Mouse (Mus musculus) intestine, embryonic 15.5 days (tissue): Measurements from ENCODE around the gene Il17ra. TPM values are rescaled to one million over a fixed set of nuclear protein-coding genes. Genes with fewer than 3 reads are reported as not detected.

Source experiments
- ATAC-seq: fragments of 200-750 bp; cut with Nextera tagmentation; 2 replicates; pipeline ENCODE4 v1.8.0; 2017; ENCODE audit warnings: moderate TSS enrichment, moderate library complexity
- H3K27ac ChIP-seq: fragments of 300-500 bp; sonication (generic); 2 replicates; pipeline ENCODE4 v1.5.1; 2015; ENCODE audit warnings: mild to moderate bottlenecking, inconsistent platforms
- H3K27me3 ChIP-seq: fragments of 300-500 bp; sonication (generic); replicated peaks from 2 replicates; pipeline ENCODE4 v1.6.1; 2015; ENCODE audit warnings: inconsistent platforms
- H3K36me3 ChIP-seq: fragments of 300-500 bp; sonication (generic); 2 replicates; pipeline ENCODE4 v1.6.1; 2015; ENCODE audit warnings: inconsistent platforms
- H3K4me1 ChIP-seq: fragments of 300-500 bp; sonication (generic); replicated peaks from 2 replicates; pipeline ENCODE4 v1.6.1; 2015; ENCODE audit warnings: inconsistent platforms
- H3K4me2 ChIP-seq: fragments of 300-500 bp; sonication (generic); replicated peaks from 2 replicates; pipeline ENCODE4 v1.6.1; 2015; ENCODE audit warnings: mild to moderate bottlenecking, inconsistent platforms
- H3K4me3 ChIP-seq: fragments of 300-500 bp; sonication (generic); replicated peaks from 2 replicates; pipeline ENCODE4 v1.5.1; 2015; ENCODE audit warnings: inconsistent platforms
- H3K9ac ChIP-seq: fragments of 300-500 bp; sonication (generic); 2 replicates; pipeline ENCODE4 v1.6.1; 2015; ENCODE audit warnings: inconsistent platforms
- H3K9me3 ChIP-seq: fragments of 300-500 bp; sonication (generic); 2 replicates; pipeline ENCODE4 v1.6.1; 2016; ENCODE audit warnings: inconsistent platforms
- WGBS: fragments of 180-500 bp; shearing (Covaris S2); methylation state at CpG from one replicate; pipeline ENCODE4 v1.1.7; 2015; 5-methylcytosine and 5-hydroxymethylcytosine counted together
- polyA plus RNA-seq: library from polyadenylated mRNA; unstranded; fragments of >200 nt; fragmentation: Nextera tagmentation; extraction: Ambion mirVana; gene quantifications from 2 replicates; pipeline ENCODE4 v1.2.1, GENCODE M21; 2015

Gene Il17ra
- 5.2 and 6.7 TPM in 2 replicates for polyA plus RNA-seq

DNA sequence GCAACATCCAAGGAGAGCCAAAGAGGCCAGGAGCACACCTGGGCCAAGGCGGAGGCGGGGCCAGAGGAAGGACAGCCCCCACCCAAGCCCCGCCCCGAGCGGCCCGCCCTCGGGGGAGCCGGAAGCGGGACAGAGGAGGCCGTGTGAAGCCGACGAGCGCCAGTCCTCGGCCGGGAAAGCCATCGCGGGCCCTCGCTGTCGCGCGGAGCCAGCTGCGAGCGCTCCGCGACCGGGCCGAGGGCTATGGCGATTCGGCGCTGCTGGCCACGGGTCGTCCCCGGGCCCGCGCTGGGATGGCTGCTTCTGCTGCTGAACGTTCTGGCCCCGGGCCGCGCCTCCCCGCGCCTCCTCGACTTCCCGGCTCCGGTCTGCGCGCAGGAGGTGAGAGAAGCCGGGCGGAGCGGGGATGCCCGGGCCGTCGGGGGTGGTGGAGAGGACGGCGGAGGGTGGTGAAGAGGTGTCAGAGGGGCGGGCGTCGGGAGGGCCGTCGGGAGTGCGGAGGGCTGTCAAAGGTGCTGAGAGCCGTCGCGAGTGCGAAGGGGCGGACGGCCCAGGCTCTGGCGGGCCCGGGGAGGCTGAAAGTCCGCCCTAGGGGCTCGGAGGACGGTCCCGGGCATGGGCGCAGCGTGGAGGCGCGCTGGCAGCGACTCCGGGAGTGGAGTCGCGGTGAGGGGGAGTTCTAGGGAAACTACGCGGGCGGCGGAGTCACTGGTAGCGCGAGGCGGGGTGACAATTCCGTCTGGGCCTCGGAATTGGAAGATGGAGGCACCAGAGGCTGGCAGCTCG is at the start of gene Il17ra:
Gene Il17ra, plus strand, starts transcription at position 162 of the 786 bp plus-strand sequence.
- peak within 1 kb of the TSS; percentile 86 for H3K4me2 ChIP-seq
- WGBS: under 1% methylated on average over 88 of the region's 90 CpGs
- H3K9ac ChIP-seq: peak within 1 kb of the TSS; percentile 54
- H3K4me3 ChIP-seq: peak within 1 kb of the TSS; percentile 61
- H3K27ac ChIP-seq: no peak within 1 kb of the TSS
- no peaks in the 10 kb centered on the region for H3K9me3 ChIP-seq
- peaks cover 14% of the 10 kb centered on the region for H3K27me3 ChIP-seq
- peaks cover 13% of the 10 kb centered on the region for H3K4me1 ChIP-seq
- H3K36me3 ChIP-seq: no peaks in the 10 kb centered on the region
- ATAC-seq: peak; percentile 98

DNA sequence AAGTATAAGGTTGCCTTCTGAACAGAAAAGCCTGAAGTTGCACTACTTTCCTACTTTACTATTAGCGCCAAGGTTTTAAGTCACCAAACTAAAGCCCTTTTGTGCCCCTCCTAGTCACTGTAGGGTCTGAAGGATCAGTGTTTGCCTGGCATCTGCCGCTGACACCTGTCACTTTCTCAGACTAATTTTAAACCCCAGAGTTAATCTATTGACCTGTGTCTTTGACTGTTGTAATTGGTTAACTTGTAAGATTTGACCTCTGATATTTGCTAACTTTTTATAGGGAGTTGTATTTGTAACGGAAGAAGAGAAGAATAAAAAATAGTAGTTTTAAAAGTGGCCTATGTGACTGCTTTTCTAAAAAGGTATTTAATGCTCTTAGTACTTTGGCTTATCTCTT is 24.9 kb upstream of the Il17ra start:
- H3K9ac ChIP-seq: no peak overlapping the region
- no peaks in the 10 kb centered on the region for H3K27me3 ChIP-seq
- WGBS: 90% methylated on average over 3 of the region's 3 CpGs
- no peak overlapping the region for H3K4me2 ChIP-seq
- no peak overlapping the region for H3K4me3 ChIP-seq
- no peak for ATAC-seq
- H3K27ac ChIP-seq: no peak overlapping the region
- no peaks in the 10 kb centered on the region for H3K4me1 ChIP-seq
- H3K9me3 ChIP-seq: no peaks in the 10 kb centered on the region
- H3K36me3 ChIP-seq: peaks cover 16% of the 10 kb centered on the region; the same call in 1 of the 2 replicates

DNA sequence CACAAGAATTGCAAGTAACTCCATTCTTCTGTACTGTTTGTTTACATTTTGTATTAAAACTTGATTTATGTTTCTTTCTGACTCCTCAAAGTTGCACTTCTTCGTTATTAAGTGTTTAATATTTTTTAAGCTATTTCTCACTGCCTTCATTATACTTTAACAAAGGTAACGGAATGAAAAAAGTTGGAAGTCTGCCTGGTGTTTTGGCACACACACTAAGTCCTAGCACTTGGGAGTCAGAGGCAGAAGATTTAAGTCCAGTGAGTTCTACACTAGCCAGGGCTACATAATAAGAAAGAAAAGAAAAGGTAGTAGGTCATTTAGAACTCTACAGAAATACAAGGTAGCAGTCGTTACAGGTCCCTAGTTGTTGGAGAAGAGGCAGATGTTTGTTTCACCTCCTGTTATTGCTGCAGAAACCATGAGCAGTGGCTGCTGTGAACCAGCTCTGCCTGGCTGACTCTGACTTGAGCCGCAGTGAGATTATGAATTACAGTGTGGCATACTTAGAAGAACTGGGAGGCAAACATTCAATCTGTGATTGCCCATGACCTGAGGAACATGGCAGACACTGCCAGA is 20.8 kb upstream of the Il17ra start:
- no peak overlapping the region for H3K4me2 ChIP-seq
- H3K4me3 ChIP-seq: no peak overlapping the region
- no peak overlapping the region for H3K9ac ChIP-seq
- no peak for ATAC-seq
- H3K36me3 ChIP-seq: peaks cover 12% of the 10 kb centered on the region; the same call in 1 of the 2 replicates
- H3K27ac ChIP-seq: no peak overlapping the region
- H3K27me3 ChIP-seq: no peaks in the 10 kb centered on the region
- WGBS: 80% methylated on average over 4 of the region's 4 CpGs
- no peaks in the 10 kb centered on the region for H3K9me3 ChIP-seq
- H3K4me1 ChIP-seq: no peaks in the 10 kb centered on the region

DNA sequence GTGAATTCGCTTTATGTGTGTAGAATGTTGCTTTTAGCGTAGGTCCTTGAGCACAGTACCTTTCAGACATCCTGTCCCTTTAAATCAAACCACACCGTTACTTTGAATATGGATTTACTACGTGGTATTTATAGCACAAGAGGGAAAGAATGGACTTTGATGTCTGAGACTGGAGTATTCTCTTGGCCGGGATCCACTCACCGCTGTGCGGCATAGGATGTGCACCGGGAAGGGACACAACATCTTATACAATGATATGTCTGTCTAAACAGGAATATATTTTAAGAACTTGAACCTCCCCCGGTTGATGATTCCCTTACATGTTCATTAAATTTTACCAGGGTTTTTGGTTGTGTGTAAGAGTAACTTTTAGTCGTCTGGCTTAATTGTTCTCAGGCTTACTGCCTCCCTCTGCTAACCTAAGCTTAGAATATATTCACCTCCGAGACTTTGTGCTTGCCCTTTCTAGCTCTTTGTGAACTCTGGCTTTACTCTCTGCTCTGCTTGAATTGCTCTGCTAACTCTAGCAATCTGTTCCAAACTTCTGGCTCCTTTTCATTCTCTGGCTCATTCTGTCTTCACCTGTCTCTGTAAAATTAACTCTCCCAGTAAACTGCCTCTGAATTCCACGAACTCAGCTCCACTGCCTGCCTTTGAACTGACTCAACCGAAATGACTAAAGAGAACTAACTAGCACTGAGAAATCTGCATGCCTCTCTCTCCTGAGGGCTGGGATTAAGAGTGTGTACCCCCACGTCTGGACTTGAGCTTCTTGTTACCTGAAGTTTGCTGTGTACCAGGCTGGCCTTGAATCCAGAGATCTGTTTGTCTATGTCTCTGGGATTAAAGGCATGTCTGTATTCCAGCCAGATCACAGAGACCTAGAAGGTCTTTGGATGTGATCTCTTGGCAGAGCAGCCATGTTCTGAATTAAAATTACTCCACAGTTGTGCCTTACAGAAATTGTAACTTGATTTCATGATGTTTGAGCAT is 19.4 kb upstream of the Il17ra start:
- no peak overlapping the region for H3K4me2 ChIP-seq
- peak; percentile 67; the same call in 1 of the 2 replicates for ATAC-seq
- H3K27me3 ChIP-seq: no peaks in the 10 kb centered on the region
- H3K27ac ChIP-seq: no peak overlapping the region
- no peak overlapping the region for H3K4me3 ChIP-seq
- H3K36me3 ChIP-seq: peaks cover 8% of the 10 kb centered on the region; the same call in 1 of the 2 replicates
- WGBS: 67% methylated on average over 14 of the region's 14 CpGs
- H3K4me1 ChIP-seq: no peaks in the 10 kb centered on the region
- H3K9ac ChIP-seq: no peak overlapping the region
- H3K9me3 ChIP-seq: no peaks in the 10 kb centered on the region

DNA sequence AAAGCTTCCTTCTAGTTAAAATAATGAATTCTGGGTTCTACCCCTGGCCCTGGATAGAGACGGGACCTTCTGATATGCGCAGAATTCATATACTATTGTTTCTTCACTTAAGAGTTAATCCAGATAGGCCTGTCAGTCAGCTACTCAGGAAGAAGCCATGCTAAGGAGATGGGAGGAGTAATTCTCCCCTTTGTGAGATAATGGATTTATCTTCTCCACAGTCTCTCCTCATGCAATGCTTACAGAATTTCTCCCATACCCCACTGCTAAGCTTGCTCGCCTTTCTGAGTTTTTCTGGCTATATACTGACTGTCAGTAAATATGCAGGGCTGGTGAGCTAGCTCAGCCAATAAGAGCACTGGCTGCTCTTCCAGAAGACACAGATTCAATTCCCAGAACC is 12.8 kb upstream of the Il17ra start:
- WGBS: 75% methylated on average over 3 of the region's 3 CpGs
- Histone ChIP-seq H3K9ac (no peak overlapping the region), H3K4me2 (no peak overlapping the region), H3K4me3 (no peak overlapping the region), H3K27ac (no peak overlapping the region), H3K9me3 (no peaks in the 10 kb centered on the region), H3K27me3 (no peaks in the 10 kb centered on the region), H3K36me3 (no peaks in the 10 kb centered on the region), H3K4me1 (no peaks in the 10 kb centered on the region)
- no peak for ATAC-seq

DNA sequence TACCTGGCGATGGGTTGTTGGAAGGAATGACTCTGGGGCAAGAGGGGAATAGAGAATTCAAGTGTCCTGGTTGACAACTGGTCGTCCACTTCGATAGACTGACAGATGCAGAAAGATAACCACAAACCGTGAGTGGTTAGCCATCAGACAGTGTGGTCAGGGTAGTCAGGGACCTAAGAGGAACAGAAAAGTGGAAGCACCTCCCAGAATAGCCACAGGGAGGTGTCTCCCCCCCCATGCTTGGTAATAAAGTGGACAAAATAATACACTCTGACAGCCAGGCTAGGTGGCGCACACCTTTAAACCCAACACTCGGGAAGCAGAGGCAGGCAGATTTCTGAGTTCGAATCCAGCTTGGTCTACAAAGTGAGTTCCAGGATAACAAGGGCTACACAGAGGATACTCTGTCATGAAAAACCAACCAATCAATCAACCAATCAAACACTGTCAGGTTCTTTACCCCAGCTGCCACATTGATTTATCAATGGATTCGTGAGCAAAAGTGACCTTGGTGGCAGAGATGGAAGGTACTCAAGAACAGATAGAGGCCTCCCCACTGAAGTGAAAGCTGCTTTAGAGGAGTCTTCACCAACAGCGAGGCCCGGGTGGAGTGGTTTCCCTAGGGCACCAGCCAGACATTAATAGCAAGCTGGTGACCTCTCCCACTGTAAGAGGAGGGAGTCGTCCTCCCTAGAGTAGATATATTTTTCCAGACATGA is 10.5 kb upstream of the Il17ra start:
- no peak overlapping the region for H3K27ac ChIP-seq
- no peak overlapping the region for H3K4me3 ChIP-seq
- no peaks in the 10 kb centered on the region for H3K4me1 ChIP-seq
- no peak for ATAC-seq
- H3K4me2 ChIP-seq: no peak overlapping the region
- no peaks in the 10 kb centered on the region for H3K9me3 ChIP-seq
- no peaks in the 10 kb centered on the region for H3K27me3 ChIP-seq
- no peaks in the 10 kb centered on the region for H3K36me3 ChIP-seq
- WGBS: 80% methylated on average over 11 of the region's 11 CpGs
- no peak overlapping the region for H3K9ac ChIP-seq

DNA sequence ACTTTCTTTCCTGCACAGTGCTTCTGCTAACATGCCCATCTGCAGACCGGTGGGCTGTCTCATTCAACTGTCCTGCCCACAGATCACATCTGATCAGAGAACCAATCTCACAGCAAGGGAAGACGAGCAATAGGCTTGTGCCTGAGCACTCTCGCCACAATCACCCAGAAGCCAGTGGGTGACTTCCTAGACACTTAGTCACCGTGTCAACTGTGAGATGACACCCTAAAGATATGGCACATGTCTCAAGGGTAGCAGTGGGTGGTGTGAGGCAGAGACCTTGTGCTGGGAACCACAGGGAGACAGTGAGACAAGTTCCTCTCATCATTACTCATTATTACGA is 10.0 kb upstream of the Il17ra start:
- Histone ChIP-seq H3K4me3 (no peak overlapping the region), H3K36me3 (no peaks in the 10 kb centered on the region), H3K9ac (no peak overlapping the region), H3K9me3 (no peaks in the 10 kb centered on the region), H3K27me3 (no peaks in the 10 kb centered on the region), H3K4me1 (no peaks in the 10 kb centered on the region), H3K4me2 (no peak overlapping the region), H3K27ac (no peak overlapping the region)
- no peak for ATAC-seq
- 81% methylated on average over 5 of the region's 5 CpGs for WGBS

DNA sequence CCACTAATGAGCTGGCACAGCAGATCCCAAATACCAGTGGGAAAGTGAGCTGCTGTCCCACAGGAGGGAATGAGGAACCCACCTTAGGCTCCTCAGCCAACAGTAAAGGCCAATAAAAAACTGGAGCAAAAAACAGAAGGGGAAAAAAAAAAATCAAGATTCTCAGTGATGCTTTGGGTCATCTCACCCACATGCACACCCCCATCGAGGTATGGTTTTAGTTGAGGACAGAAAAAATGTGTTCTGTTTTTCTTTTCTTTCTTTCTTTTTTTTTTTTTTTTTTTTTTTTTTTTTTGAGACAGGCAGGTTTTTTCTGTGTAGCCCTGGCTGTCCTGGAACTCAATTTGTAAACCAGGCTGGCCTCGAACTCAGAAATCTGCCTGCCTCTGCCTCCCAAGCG is 9.5 kb upstream of the Il17ra start:
- no peak overlapping the region for H3K9ac ChIP-seq
- H3K27me3 ChIP-seq: no peaks in the 10 kb centered on the region
- 85% methylated on average over 3 of the region's 3 CpGs for WGBS
- H3K4me1 ChIP-seq: no peaks in the 10 kb centered on the region
- H3K9me3 ChIP-seq: no peaks in the 10 kb centered on the region
- no peak for ATAC-seq
- H3K36me3 ChIP-seq: no peaks in the 10 kb centered on the region
- H3K4me2 ChIP-seq: no peak overlapping the region
- H3K4me3 ChIP-seq: no peak overlapping the region
- no peak overlapping the region for H3K27ac ChIP-seq

DNA sequence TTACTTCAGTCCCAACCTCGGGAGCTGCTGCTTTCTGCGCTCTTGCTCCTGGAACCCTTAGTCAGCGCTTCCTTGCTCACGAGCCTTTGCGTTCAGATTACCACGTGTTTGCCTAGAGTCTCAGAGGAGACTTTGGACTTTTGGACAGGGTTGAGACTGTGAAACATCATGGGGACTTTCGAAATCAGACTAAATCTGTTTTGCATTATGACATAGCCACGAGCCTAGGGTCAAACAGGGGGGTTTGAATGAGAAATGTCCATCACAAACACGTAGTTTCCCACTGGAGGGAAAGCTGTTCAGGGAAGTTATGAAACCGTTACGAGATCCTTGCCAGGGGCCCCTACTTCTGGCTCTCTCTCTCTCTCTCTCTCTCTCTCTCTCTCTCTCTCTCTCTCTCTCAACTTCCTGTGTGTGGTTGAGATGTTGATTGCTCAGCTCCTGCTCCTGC is 8.4 kb upstream of the Il17ra start:
- ATAC-seq: peak; percentile 90
- Histone ChIP-seq H3K9me3 (no peaks in the 10 kb centered on the region), H3K4me1 (no peaks in the 10 kb centered on the region), H3K36me3 (no peaks in the 10 kb centered on the region), H3K27me3 (no peaks in the 10 kb centered on the region), H3K9ac (no peak overlapping the region), H3K27ac (no peak overlapping the region), H3K4me3 (no peak overlapping the region), H3K4me2 (peak overlapping the region; percentile 22; the same call in 1 of the 2 replicates)
- WGBS: 40% methylated on average over 11 of the region's 11 CpGs

DNA sequence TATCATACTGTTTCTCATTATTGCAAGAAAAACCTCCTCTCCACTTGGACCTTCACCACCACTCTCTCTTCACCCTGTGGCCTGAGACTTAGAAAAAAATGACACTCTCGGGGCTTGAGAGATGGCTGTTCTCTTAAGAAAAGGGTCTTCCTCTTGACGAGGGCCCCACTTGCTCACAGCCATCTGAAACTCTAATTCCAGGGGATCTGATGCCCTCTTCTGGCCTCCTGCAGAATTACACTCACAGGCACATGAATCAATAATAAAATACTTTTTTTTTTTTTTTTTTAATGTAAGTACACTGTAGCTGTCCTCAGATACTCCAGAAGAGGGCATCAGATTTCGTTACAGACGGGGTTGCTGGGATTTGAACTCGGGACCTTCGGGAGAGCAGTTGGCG is 6.0 kb upstream of the Il17ra start:
- ATAC-seq: no peak
- Histone ChIP-seq H3K4me3 (no peak overlapping the region), H3K27me3 (peaks cover 6% of the 10 kb centered on the region), H3K9ac (no peak overlapping the region), H3K27ac (no peak overlapping the region), H3K36me3 (no peaks in the 10 kb centered on the region), H3K4me2 (no peak overlapping the region), H3K9me3 (no peaks in the 10 kb centered on the region), H3K4me1 (no peaks in the 10 kb centered on the region)
- WGBS: 72% methylated on average over 7 of the region's 7 CpGs

DNA sequence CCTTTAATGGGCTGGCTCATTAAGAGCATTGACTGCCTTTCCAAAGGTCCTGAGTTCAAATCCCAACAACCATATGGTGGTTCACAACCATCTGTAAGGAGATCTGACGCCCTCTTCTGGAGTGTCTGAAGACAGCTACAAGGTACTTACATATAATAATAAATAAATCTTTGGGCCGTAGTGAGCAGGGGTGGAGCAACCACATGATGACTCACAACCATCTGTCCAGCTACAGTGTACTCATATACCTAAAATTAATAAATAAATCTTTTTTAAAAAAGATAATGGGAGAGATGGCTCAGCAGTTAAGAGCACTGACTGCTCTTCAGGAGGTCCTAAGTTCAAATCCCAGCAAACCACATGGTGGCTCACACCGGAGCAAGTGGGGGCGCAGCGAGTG is 5.3 kb upstream of the Il17ra start:
- Histone ChIP-seq H3K9me3 (no peaks in the 10 kb centered on the region), H3K4me1 (no peaks in the 10 kb centered on the region), H3K4me3 (no peak overlapping the region), H3K9ac (no peak overlapping the region), H3K27me3 (peaks cover 6% of the 10 kb centered on the region), H3K4me2 (no peak overlapping the region), H3K36me3 (no peaks in the 10 kb centered on the region), H3K27ac (no peak overlapping the region)
- no peak for ATAC-seq
- 84% methylated on average over 5 of the region's 5 CpGs for WGBS
